Mouse (Mus musculus): ENCODE measurements around the gene Dpy19l1. TPM values are rescaled to one million over a fixed set of nuclear protein-coding genes. Genes with fewer than 3 reads are reported as not detected.

Gene Dpy19l1
- total RNA-seq, 4 experiments from 2014 or later: 48.3 to 55.8 (median 51.8) TPM

Other genes with a start within 250 kb of the Dpy19l1 start
- gene Cypt4, start 122.1 kb upstream of the Dpy19l1 start, total RNA-seq (2022): not detected
- under 1 TPM; 0.56 to 0.71 (median 0.57) TPM for gene Dpy19l2, start 193.2 kb upstream of the Dpy19l1 start, total RNA-seq (2022)

All from layer of hippocampus, adult 8-10 months (tissue).